Mouse (Mus musculus): ENCODE results near the gene Atg4d. TPM values are rescaled to one million over a fixed set of nuclear protein-coding genes. Genes with fewer than 3 reads are reported as not detected.
A peak's percentile ranks its signal among the peaks of the same experiment; 100 is the strongest.

The Atg4d gene
- polyA plus RNA-seq, 1 experiment from 2014 or later: 33.6 TPM

GRCm38 (mm10) chr9:21231551-21231950 is 33.5 kb upstream of the Atg4d start:
- no peak overlapping the region for H3K4me2 ChIP-seq (replicated peaks)
- no peak for ATAC-seq (ENCODE audit: insufficient number of reproducible peaks, insufficient read depth, low FRiP score, low TSS enrichment)

GRCm38 (mm10) chr9:21232867-21233266 is 32.2 kb upstream of the Atg4d start:
- no peaks in the 10 kb centered on the region for H3K27me3 ChIP-seq
- H3K36me3 ChIP-seq: peaks cover 64% of the 10 kb centered on the region
- H3K9ac ChIP-seq: no peak overlapping the region
- 92% methylated on average over 5 of the region's 5 CpGs for WGBS
- no peak overlapping the region for H3K4me3 ChIP-seq
- no peak overlapping the region for H3K27ac ChIP-seq
- no peak for ATAC-seq (ENCODE audit: insufficient number of reproducible peaks, insufficient read depth, low FRiP score, low TSS enrichment)
- no peaks in the 10 kb centered on the region for H3K9me3 ChIP-seq
- no peak overlapping the region for H3K4me2 ChIP-seq (replicated peaks)
- H3K4me1 ChIP-seq: peaks cover 19% of the 10 kb centered on the region

More at GRCm38 (mm10) chr9:21231551-21231950, 33.5 kb upstream of the Atg4d start:
- no peak overlapping the region for H3K27ac ChIP-seq
- H3K4me3 ChIP-seq: no peak overlapping the region
- peaks cover 64% of the 10 kb centered on the region for H3K36me3 ChIP-seq
- 50% methylated on average over 23 of the region's 23 CpGs for whole genome bisulfite sequencing
- no peaks in the 10 kb centered on the region for H3K9me3 ChIP-seq
- no peak overlapping the region for H3K9ac ChIP-seq
- peaks cover 12% of the 10 kb centered on the region for H3K4me1 ChIP-seq
- no peaks in the 10 kb centered on the region for H3K27me3 ChIP-seq

GRCm38 (mm10) chr9:21233366-21233765 is 31.7 kb upstream of the Atg4d start:
- Histone ChIP-seq H3K36me3 (peaks cover 64% of the 10 kb centered on the region), H3K9ac (no peak overlapping the region), H3K9me3 (no peaks in the 10 kb centered on the region), H3K4me2 (replicated peaks) (no peak overlapping the region), H3K4me3 (no peak overlapping the region), H3K27ac (no peak overlapping the region), H3K4me1 (peaks cover 15% of the 10 kb centered on the region), H3K27me3 (no peaks in the 10 kb centered on the region)
- 88% methylated on average over 29 of the region's 29 CpGs for WGBS
- ATAC-seq (ENCODE audit: insufficient number of reproducible peaks, insufficient read depth, low FRiP score, low TSS enrichment): no peak

GRCm38 (mm10) chr9:21233805-21234204 is 31.3 kb upstream of the Atg4d start:
- H3K36me3 ChIP-seq: peaks cover 64% of the 10 kb centered on the region
- ATAC-seq (ENCODE audit: insufficient number of reproducible peaks, insufficient read depth, low FRiP score, low TSS enrichment): no peak
- peaks cover 12% of the 10 kb centered on the region for H3K4me1 ChIP-seq
- H3K4me3 ChIP-seq: no peak overlapping the region
- 82% methylated on average over 28 of the region's 28 CpGs for WGBS
- no peak overlapping the region for H3K27ac ChIP-seq
- no peak overlapping the region for H3K4me2 ChIP-seq (replicated peaks)
- no peaks in the 10 kb centered on the region for H3K27me3 ChIP-seq
- no peaks in the 10 kb centered on the region for H3K9me3 ChIP-seq
- no peak overlapping the region for H3K9ac ChIP-seq

GRCm38 (mm10) chr9:21235341-21235740 is 29.8 kb upstream of the Atg4d start:
- Histone ChIP-seq H3K27ac (no peak overlapping the region), H3K4me1 (peaks cover 12% of the 10 kb centered on the region), H3K4me3 (no peak overlapping the region), H3K27me3 (no peaks in the 10 kb centered on the region), H3K9me3 (no peaks in the 10 kb centered on the region), H3K9ac (no peak overlapping the region), H3K4me2 (replicated peaks) (no peak overlapping the region), H3K36me3 (peaks cover 53% of the 10 kb centered on the region)
- WGBS: 89% methylated on average over 4 of the region's 4 CpGs
- no peak for ATAC-seq (ENCODE audit: insufficient number of reproducible peaks, insufficient read depth, low FRiP score, low TSS enrichment)

GRCm38 (mm10) chr9:21236991-21237367 is 28.1 kb upstream of the Atg4d start:
- Histone ChIP-seq H3K9me3 (no peaks in the 10 kb centered on the region), H3K9ac (peak overlapping the region; percentile 87), H3K4me1 (peaks cover 12% of the 10 kb centered on the region), H3K27me3 (peaks cover 4% of the 10 kb centered on the region), H3K36me3 (peaks cover 38% of the 10 kb centered on the region), H3K4me2 (replicated peaks) (peak overlapping the region; percentile 64), H3K4me3 (peak overlapping the region; percentile 61), H3K27ac (no peak overlapping the region)
- ATAC-seq (ENCODE audit: insufficient number of reproducible peaks, insufficient read depth, low FRiP score, low TSS enrichment): no peak
- WGBS: 83% methylated on average over 25 of the region's 25 CpGs

GRCm38 (mm10) chr9:21237368-21238003 is 27.6 kb upstream of the Atg4d start:
- peak overlapping the region; percentile 64 for H3K4me2 ChIP-seq (replicated peaks)
- peaks cover 34% of the 10 kb centered on the region for H3K36me3 ChIP-seq
- WGBS: 13% methylated on average over 19 of the region's 19 CpGs
- H3K9me3 ChIP-seq: no peaks in the 10 kb centered on the region
- peaks cover 8% of the 10 kb centered on the region for H3K27me3 ChIP-seq
- H3K9ac ChIP-seq: peak overlapping the region; percentile 87
- peak overlapping the region; percentile 80 for H3K27ac ChIP-seq
- peak overlapping the region; percentile 61 for H3K4me3 ChIP-seq
- ATAC-seq (ENCODE audit: insufficient number of reproducible peaks, insufficient read depth, low FRiP score, low TSS enrichment): no peak; the same call in 1 of the 2 replicates
- peaks cover 12% of the 10 kb centered on the region for H3K4me1 ChIP-seq

- Histone ChIP-seq H3K4me3 (peak overlapping the region; percentile 61), H3K27me3 (peaks cover 15% of the 10 kb centered on the region), H3K36me3 (peaks cover 27% of the 10 kb centered on the region), H3K9me3 (no peaks in the 10 kb centered on the region), H3K4me2 (replicated peaks) (peak overlapping the region; percentile 64), H3K27ac (peak overlapping the region; percentile 80), H3K9ac (peak overlapping the region; percentile 87), H3K4me1 (peaks cover 12% of the 10 kb centered on the region)
- peak; percentile 2; the same call in 1 of the 2 replicates for ATAC-seq (ENCODE audit: insufficient number of reproducible peaks, insufficient read depth, low FRiP score, low TSS enrichment)
- under 1% methylated on average over 31 of the region's 31 CpGs for WGBS
Observed at GRCm38 (mm10) chr9:21238004-21238732, 26.9 kb upstream of the Atg4d start.

- H3K9me3 ChIP-seq: no peaks in the 10 kb centered on the region
- peak; percentile 75 for ATAC-seq (ENCODE audit: insufficient number of reproducible peaks, insufficient read depth, low FRiP score, low TSS enrichment)
- peak within 1 kb of the TSS; percentile 61 for H3K4me3 ChIP-seq
Observed at GRCm38 (mm10) chr9:21238733-21239464, 26.2 kb upstream of the Atg4d start, which contains the start of gene Keap1. Gene Keap1, minus strand, starts transcription at chr9:21239361.

GRCm38 (mm10) chr9:21239465-21239848 is 25.6 kb upstream of the Atg4d start:
- Histone ChIP-seq H3K4me2 (replicated peaks) (peak overlapping the region; percentile 64), H3K36me3 (peaks cover 17% of the 10 kb centered on the region), H3K4me1 (peaks cover 19% of the 10 kb centered on the region), H3K9ac (peak overlapping the region; percentile 87), H3K4me3 (peak overlapping the region; percentile 61), H3K9me3 (no peaks in the 10 kb centered on the region), H3K27me3 (peaks cover 28% of the 10 kb centered on the region), H3K27ac (no peak overlapping the region)
- WGBS: 36% methylated on average over 4 of the region's 4 CpGs
- ATAC-seq (ENCODE audit: insufficient number of reproducible peaks, insufficient read depth, low FRiP score, low TSS enrichment): no peak

More at GRCm38 (mm10) chr9:21238733-21239464, 26.2 kb upstream of the Atg4d start, which contains the start of gene Keap1:
- Histone ChIP-seq H3K4me2 (replicated peaks) (peak within 1 kb of the TSS; percentile 64), H3K27me3 (peaks cover 22% of the 10 kb centered on the region), H3K27ac (peak within 1 kb of the TSS; percentile 80), H3K9ac (peak within 1 kb of the TSS; percentile 87), H3K36me3 (peaks cover 20% of the 10 kb centered on the region), H3K4me1 (peaks cover 15% of the 10 kb centered on the region)
- WGBS: under 1% methylated on average over 85 of the region's 90 CpGs

- no peak overlapping the region for H3K4me3 ChIP-seq
- H3K9me3 ChIP-seq: no peaks in the 10 kb centered on the region
- H3K27ac ChIP-seq: no peak overlapping the region
- ATAC-seq (ENCODE audit: insufficient number of reproducible peaks, insufficient read depth, low FRiP score, low TSS enrichment): no peak
- H3K4me2 ChIP-seq (replicated peaks): no peak overlapping the region
- peaks cover 47% of the 10 kb centered on the region for H3K27me3 ChIP-seq
- peaks cover 28% of the 10 kb centered on the region for H3K4me1 ChIP-seq
- H3K36me3 ChIP-seq: no peaks in the 10 kb centered on the region
- H3K9ac ChIP-seq: no peak overlapping the region
- 4% methylated on average over 11 of the region's 11 CpGs for WGBS
Observed at GRCm38 (mm10) chr9:21241343-21241742, 23.8 kb upstream of the Atg4d start.

Measured in embryonic facial prominence, embryonic 12.5 days (tissue).